Mouse (Mus musculus) adrenal gland (tissue): Measurements from ENCODE around the gene Tmprss11a.

Experiments used
- intact Hi-C: fragments of 180-260 bp; cut with DNase I; formaldehyde crosslinking; loops from one replicate; pipeline ENCODE4 v1.15.1; 2025
- long read RNA-seq, 2 experiments: library from polyadenylated mRNA; unstranded; transcript quantifications; one replicate each; pipeline ENCODE4 v2.0.0; 2020; ENCODE audit warnings: borderline replicate concordance in 1 of 2; ENCODE audit not compliant: insufficient replicate concordance in 1 of 2

Gene Tmprss11a
- long read RNA-seq, experiment 1: 0 reads
- long read RNA-seq, experiment 2: 0 reads

DNA sequence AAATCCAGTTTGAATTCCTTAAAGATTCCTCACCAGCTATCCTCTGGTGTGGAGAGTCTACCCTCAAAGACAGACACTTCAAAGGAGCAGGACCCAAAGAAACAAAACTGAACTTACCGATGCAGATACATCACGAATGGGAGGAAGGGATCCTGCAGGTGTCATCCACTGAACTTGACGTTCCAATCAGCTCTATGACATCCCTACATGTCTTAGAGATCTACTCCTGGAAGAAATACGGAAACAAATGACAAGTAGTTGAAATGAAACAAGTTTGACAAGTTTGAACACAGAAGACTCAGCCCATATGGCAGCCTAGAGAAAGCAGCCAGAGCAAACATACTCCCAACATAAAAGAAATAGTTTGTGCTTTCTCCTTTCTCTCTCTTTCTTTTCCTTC, at the start of gene Tmprss11a:
Tmprss11a (minus strand) TSS at position 101 of the 400 bp plus-strand sequence.
- intact Hi-C loops: no loop called here

DNA sequence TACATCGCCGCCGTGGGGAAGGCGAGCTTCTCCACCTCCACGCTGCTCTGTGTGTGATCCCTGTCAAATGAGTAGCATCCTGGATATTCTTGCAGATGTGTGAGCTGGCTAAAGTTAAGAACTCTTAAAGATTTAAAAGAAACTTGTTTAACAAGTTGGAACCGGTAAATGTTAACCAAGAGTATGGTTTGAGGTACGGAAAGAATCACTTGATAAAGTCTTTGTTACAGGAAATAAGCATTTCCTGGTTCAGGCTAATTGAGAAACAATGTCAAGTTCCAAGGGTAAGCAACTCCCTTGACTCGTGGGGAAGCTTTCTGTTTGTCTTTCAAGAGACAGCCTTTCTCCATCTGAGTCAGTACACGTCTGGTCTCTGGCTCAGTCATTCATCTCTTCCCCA, 49.7 kb upstream of the Tmprss11a start, which contains the start of gene Tmprss11g:
Tmprss11g (minus strand) TSS at position 101 of the 400 bp plus-strand sequence.
- intact Hi-C loops: no loop called here

DNA sequence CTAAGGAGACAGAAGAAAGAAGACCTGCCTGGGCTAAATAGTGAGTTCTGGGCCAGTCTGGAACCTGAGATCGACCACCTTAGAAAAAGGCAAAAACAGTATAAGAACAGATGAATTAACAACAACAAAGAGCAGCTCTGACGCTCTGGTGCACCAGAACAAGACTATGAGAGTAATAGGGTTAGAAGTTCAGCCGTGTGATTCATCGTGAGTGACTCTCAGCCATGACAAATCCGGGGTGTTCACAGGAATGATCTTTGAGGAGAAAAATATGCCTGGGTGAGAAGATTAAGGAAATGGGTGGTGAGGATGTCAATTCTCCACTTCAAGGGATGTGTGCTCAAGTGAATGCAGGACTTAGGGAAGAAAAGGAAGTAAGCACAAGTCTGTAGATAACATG, 42.7 kb upstream of the Tmprss11a start:
- intact Hi-C loops: no loop called here

DNA sequence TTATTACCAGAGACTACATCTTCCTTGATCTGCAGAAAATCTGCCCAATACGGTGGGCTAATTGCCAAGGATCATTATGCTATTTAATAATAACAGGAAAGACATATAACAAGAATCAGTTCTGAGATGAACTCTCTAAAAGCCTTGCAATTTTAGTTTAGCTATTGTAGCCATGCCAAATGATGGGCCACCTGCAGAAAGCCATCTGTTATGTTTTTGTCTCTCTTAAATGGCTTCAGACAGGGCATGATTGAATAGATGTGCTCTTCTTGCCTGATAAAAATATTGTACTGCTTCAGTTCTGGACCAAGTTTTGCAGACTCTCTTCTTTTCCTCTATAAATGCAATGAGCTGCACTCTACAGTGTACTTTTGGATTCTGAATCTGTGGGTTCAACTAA, 24.7 kb upstream of the Tmprss11a start:
- intact Hi-C loops: no loop called here

DNA sequence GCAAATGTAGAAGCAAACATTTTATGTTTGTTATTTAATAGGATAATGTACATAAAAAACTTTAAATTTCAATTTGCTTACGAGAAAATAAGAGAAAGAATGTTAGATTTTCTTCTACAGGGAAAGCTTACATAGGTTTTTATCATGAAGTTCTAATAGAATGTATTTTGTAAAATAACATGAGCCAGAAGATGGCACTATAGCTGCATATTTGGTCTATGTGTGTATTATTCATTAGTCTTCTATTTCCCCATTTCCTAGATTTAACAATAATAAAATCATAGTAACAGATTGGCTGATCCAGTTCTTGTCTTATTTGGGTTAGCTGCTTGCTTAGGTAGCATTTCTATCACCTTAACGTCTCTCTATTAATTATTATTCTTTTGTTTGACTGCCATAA, 13.8 kb upstream of the Tmprss11a start:
- intact Hi-C loops: no loop called here

DNA sequence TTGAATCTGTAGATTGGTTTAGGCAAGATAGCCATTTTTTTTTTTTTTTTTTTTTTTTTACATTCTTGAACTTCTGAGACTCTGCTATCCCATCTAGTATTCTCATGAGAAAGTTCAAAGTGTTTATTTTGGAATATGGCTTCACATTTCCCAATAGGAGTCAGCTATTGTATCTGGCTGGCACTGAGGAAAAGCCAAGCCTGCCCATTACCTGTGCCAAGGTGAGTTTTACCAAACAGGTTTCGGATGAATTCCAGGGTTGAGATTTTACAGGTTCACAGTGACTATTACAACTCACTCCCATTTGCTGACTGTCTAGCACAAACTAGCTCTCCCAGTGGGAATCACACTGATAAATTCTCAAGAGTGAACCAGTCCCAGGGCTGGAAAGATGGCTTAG, 13.2 kb upstream of the Tmprss11a start:
- intact Hi-C loops: no loop called here

DNA sequence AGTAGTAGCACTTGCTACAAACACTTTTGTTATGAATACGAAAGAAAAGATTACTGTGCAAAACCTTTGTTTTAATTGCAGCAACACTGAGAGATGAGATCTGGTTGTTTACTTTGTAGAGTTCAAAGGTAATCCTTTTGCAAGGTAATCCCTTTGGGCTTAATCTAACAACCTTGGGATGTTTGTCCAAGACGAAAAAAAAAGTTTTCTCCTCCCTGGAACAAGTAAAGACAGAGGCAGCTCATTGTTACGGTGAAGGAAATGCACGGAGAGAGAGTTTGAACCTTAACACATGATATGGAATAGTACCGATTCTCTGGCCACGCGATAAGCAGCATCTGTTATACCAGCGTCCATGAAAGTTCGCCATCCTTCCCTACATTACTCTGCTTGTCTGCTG, 5.1 kb upstream of the Tmprss11a start:
- intact Hi-C loops: no loop called here

DNA sequence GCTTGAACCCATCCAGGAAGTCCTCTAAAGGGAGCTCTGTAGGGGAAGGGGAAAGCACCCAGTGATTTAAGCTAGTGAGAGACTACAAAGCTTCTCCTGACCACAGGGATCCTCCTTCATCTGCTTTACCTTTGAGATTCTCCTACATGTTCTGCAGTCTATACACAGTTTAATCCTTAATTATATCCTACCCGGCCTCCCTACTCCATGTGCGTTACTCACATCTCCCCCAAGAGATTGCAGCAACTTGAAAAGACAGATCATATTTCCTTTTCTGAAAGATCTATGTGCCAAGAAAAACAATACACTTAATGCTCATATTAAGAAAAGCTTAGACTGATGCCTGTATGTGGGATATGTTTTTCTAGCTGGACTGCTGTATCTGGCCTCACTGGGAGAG, 29.5 kb downstream of the Tmprss11a start:
- intact Hi-C loops: no loop called here

DNA sequence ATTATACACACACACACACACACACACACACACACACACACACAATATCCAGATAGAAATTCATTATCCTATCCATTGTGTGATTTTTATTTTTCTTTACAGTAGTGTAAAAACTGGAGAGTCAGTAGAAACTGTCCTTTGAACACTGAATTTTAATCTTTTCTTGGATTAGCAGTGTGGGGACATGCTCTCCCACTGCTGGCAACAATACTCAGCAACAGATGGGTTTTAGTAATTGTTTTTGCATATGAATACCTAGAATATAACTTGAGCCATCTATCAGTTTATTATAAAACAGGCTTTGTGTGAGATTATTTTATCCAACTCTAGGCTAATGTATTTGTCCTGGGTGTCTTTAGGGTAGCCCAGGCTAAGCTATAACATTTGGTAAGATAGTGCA, 30.2 kb downstream of the Tmprss11a start:
- intact Hi-C loops: no loop called here

DNA sequence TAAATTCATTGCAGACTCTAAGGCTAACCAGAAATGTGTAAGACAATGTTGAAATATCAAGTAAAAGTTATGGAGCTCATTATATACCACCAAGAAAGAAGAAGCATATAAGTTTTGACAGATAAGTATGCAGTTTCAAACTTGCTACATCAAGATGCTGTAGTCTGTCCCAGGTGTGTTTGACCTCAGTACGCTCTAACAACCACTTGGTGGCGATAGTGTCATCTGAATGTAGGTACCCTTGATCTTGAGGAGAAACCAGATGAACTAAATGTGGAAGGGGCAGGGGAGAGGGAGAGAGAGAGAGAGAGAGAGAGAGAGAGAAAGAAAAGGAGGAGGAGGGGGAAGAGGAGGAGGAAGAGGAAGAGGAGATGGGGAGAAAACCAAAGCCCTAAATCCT, 36.1 kb downstream of the Tmprss11a start:
- intact Hi-C loops: no loop called here

DNA sequence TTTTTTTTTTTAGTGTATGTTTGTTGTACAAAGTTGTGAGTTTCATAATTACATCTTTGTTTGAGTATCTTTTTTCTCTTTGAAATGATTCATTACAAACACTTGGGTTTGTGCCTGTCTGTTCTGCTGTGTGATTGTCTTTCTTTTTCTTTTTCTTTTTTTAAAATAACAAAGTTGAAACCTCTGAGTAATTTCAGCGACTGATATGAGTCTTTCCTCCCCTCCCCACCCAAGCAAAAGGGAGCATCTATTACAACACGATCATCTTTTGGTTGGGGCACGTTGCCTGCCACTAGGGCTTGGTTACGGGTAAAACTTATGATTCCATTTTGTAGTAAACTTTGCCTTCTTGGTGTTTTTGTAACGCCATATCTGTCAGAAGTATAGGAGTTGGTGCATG, 37.7 kb downstream of the Tmprss11a start:
- intact Hi-C loops: no loop called here

DNA sequence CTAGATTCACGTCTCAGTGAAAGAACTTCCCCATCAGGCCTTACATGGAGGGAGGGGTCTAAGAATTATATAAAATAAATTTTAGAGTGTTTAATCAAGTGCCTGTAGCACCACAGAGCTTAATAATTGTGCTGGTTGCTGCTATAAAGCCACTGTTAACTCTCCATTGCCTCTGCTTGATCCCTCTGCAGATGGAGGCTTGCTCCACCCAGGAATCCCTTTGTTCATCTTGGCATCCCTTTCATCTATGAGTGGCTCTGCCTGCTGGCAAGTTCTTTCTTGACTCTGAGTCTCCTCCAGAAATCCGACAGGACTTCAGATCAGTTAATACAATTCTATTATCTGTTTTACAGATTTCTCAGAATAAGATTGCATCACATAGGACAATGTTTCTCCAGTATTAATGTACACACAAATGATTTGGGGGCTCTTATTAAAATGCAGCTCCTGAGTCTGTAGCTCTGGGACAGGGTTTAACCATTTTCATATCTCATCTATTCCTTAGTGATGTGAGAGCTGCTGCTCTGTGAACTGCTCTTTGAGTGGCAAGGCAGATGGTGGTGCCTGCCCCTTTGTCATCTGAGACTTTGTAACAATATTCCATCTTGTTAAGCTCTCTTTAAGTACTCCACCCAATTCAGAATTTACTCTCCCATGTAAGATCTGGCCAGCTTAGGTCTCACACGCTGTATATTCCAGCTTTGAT, 47.3 kb downstream of the Tmprss11a start:
- intact Hi-C loops: no loop called here

DNA sequence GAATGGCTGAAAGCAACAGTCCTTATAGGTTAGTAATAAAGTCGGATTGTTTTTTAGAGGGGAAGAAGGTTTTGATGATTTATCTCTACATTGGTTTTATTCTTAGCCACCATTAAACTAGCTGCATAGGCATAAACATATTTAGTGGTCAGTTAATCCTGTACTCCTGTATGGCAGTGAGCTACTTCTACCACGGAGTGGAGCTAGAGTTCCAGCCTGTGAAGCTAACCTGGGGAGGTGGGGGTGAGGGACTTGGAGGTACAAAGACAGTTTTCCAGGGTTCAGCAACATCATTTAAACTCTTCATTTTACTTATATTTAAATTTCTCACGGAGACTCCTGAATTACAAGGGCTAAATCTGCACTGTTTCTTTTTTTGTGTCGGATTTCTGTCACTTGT, 49.3 kb downstream of the Tmprss11a start:
- intact Hi-C loops: no loop called here

DNA sequence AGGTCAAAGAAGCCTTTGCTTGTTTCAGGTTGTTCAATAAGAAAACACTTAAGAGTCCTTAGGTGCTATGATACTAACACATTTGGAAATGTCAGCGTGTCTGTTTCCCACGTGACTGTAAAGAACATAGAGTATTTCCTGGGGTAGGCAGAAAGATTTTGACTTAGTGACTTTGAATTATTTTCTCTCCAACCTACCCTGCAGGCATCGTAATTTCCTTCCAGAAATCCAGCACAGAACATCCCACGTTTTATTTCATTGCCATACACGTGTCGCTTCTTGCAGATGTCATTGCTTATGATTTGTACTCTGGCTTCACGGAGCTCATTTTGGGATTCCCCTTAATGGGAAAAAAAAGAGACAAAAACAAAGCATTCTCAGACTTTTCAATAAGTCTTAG, 54.5 kb downstream of the Tmprss11a start:
- intact Hi-C loops: no loop called here

DNA sequence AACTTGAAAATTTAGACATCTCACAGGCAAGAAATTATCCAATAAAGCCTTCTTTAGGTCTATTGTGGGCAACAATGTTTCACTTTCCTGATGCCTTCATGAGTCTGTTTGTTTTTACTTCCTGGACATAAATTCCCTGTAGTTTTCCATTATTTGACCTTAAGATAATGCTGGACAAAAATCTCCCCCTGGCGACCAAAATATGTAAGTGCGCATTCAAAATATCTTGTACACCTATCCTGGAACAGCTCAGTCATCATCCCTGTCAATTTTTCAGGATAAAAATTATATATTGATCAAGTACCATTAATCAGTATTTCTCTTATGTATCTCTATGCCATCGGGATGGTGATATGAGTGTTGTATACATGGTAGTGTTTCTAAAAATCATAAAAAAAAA, 58.0 kb downstream of the Tmprss11a start:
- intact Hi-C loops: loop anchor here (2.0 kb wide), 1 partner anchor 220 kb away; no protein-coding TSS in a partner anchor

DNA sequence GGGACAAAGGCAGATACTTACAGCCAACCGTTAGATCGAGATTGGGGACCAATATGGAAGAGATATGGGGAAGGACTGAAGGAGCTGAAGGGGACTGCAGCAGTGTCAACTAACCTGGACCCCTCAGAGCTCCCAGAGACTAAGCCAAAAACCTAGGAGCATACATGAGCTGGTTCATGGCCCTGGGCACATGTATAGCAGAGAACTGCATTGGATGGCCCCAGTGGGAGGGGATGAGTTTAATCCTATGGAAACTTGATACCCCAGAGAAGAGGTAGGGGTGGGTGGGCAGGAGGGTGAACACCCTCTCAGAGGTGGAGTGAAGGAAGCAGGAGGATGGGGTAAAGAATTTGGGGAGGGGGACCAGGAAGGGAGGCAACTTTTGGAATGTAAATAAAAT, 60.8 kb downstream of the Tmprss11a start:
- intact Hi-C loops: no loop called here

DNA sequence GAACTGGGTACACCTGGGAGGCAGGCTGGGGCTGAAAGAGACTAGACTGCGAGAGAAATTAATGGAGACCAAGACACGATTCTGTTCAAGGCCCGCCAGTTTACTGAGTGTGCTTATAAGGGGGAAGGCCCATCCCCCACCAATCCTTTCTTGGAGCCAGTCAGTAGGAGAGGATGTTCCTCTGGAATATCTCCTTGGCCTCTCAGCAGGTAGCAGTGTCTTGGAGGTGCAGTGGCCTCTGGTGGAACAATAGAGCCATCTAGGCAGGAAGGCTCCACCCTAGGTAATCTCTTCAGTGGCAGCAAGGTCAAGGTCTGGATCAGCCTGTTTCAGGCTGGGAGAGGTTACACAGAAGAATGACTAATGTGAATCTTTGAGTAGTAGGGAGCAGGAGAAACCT, 61.6 kb downstream of the Tmprss11a start:
- intact Hi-C loops: no loop called here

DNA sequence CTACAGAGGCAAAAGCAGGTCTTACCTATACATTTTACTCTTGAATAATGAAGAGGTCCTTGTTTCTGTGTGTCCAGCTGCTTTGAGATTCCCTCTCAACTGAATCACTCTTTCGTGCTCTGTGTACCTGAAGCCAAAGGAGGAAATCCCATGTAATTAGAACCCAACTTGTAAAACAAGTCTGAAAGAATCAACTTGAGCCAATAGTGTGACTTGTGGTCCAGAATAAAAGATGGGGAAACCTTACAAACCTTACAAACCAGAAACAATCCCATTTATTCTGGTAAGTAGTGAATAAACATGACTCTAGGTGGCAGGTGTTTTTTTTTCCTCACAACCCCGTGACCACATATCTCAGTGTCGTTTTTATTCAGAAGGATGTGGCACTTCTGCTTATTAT, 95.5 kb downstream of the Tmprss11a start, which contains the start of gene Tmprss11d:
Tmprss11d (minus strand) TSS at position 101 of the 400 bp plus-strand sequence.
- intact Hi-C loops: no loop called here
